Mouse (Mus musculus) frontal cortex, adult 2 months (tissue): ENCODE data around the gene Gabrb1. TPM values are rescaled to one million over a fixed set of nuclear protein-coding genes. Genes with fewer than 3 reads are reported as not detected.
"Not testable (repeated sequence)": the region's sequence is repeated elsewhere in the genome, so short reads cannot be mapped to it uniquely, and the experiment has no call there.

Experiments
- DNase-seq, 2 experiments: peaks; one replicate each; pipeline ENCODE4 v3.0.0; 2022; ENCODE audit warnings: low spot score in 1 of 2; ENCODE audit errors: extremely low spot score in 1 of 2
- polyA plus RNA-seq: library from polyadenylated mRNA; depleted of rRNA; stranded (reverse); fragments of >200 nt; gene quantifications from 2 replicates; pipeline ENCODE4 v1.2.3, GENCODE M21; 2012

The Gabrb1 gene
- polyA plus RNA-seq, 1 experiment: 19.2 TPM

GRCm38 (mm10) chr5:71999466-71999865 is 341.6 kb downstream of the Gabrb1 start:
- no peak for DNase-seq

GRCm38 (mm10) chr5:72003811-72004435 is 346.0 kb downstream of the Gabrb1 start:
- no peak for DNase-seq

DNA sequence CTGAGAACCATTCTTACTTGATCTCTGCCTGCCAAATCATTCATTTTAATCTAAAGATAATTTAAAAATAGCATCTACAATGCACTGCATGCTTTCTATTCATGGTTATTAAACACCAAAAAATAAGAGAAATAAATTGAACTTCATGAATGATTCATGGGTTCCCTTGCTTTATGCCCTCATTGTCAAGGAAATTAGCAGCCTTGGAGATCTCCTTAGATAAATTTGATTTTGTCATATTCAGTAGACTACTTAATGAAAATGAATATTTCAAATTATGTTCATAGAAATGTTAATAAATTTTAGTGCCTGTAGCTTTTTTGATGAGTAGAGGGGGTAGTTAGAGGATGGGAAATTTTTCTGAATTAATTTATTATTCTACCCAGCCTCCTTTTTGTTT is 379.0 kb downstream of the Gabrb1 start:
- no peak for DNase-seq

DNA sequence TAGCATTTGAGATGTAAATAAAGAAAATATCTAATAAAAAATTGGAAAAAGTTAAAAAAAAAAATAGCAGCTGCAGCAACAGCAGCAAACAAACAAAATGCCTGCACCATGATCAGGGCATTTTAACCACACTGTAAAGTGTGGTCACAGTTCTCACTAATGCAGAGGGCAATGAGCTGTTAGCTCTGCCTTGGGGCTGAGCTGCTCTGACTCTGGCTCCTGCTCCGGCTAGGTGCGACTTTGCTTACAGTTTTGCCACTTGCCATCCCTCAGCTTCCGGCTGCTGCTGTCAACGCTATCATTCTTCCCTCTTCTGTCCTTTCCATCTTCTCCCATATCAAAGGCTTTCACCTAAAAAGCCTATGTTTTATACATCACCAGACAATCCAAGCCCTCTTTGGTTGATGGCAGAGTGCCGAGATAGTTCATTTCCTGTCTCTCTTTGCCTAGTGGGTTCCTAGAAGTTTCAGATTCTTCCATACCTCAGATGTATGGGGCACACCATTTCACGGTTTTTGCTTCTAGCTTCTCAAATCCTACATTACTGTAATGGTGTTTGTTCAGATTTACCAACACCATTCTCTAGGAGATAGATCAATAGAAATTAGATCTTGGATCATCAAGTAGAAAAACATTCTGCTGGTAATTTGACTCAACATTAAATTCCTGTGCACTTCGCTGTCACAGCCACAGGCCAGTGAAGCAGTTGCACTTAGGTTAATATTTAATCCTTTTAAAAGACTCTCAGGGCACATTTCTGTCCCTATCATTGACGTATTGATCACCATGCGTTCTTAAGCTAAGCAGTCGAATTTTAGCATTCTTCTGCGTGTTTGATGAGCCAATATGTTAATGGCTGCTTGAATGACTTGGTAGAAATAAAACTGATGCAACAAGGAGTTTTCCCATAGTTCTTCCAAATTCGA is 385.6 kb downstream of the Gabrb1 start:
- no peak for DNase-seq

DNA sequence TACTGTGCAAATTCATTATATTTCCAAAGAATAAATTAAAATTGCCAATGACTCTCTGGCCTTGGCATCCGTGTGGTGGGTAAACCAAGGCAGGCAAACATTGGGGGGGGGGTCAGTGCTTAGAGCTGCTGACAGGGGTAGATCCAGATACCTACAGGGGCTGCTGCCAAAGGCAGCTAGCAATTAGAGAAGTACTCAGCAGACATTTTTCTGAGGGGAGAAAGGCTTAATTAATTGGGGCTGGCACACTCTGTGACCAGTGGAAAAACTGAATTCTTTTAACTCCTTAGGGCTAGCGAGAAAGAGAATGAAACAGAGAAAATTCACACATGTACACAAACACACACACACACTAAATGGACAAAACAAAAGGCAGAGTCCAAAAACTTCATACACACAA is 388.3 kb downstream of the Gabrb1 start:
- DNase-seq: no peak

- no peak for DNase-seq
Measured at GRCm38 (mm10) chr5:72064079-72064478, 406.2 kb downstream of the Gabrb1 start.

GRCm38 (mm10) chr5:72068826-72069225 is 410.9 kb downstream of the Gabrb1 start:
- DNase-seq: peak in 1 of 2 experiments; percentile 46

DNA sequence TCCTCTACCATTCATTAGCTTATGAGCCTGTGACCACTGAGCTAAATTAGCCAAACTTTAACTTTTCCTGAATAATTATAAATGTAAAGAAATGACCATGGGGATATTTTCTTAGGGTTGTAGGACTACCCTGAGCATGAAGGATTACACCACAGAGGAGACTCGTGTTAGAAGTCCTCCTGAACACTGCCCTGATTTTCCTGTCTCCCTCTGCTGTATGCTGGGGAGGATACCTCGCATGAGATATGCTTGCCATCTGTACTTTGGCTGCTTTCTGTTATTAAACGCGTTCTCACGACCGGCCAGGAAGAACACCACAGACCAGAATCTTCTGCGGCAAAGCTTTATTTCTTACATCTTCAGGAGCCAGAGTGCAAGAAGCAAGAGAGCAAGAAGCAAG is 411.5 kb downstream of the Gabrb1 start:
- DNase-seq: not testable (repeated sequence)

DNA sequence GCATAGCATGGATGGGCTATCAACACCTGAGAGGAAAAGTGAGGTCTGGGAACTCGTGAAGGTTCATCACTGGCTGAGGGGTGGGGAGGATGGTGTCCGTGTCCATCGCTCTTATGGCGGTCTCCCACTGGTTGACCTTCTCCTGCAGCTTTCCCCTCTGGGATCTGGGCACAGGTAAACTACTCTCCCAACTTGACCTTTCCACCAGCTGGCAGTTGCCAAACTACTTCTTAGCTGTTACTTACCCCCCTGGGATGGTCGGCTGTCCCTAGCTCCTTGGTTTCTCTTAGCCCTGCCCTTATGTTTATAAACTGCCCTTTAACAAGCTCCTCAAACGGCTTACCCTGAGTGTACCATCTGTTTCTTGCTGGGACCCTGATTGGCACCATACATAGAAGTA is 418.9 kb downstream of the Gabrb1 start:
- no peak for DNase-seq

DNA sequence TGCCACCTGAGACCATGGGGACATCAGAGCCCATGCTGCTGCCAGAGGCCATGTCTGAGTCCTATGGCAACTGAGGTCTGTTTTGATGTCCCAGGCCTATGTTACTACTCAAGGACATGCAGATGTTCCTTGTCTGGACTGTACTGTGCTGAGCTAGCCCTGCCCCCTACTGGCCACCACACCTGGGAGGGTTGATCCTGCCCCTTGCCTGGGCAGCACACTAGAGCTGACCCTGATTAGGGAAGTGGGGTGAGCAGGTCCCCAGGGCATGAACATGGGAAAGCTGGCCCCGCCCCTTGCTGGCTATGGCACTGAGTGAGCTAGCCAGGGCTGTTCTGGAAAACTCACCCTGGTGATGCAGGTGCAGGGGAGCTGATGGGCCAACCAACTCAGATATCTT is 428.6 kb downstream of the Gabrb1 start:
- DNase-seq: no peak

GRCm38 (mm10) chr5:72094582-72094981 is 436.7 kb downstream of the Gabrb1 start:
- peak in 1 of 2 experiments; percentile 84 for DNase-seq

DNA sequence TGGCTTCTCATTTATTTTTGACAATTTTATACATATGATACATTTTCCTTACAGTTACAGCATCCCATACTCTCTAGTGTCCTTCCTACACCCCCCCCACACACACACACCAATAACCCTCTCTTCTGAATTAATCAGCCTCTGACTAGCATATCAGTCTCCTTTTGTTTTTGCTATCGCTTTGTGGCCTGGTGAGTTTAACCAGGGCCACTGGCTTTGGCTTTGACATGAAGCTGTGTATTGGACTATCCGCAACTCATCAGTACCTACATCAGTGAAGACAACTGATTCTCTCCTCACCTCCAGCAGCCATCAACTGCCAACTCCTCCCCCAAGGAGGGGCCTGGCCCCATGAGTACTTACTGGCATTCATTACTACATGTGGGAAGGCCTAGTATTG is 437.1 kb downstream of the Gabrb1 start:
- no peak for DNase-seq

DNA sequence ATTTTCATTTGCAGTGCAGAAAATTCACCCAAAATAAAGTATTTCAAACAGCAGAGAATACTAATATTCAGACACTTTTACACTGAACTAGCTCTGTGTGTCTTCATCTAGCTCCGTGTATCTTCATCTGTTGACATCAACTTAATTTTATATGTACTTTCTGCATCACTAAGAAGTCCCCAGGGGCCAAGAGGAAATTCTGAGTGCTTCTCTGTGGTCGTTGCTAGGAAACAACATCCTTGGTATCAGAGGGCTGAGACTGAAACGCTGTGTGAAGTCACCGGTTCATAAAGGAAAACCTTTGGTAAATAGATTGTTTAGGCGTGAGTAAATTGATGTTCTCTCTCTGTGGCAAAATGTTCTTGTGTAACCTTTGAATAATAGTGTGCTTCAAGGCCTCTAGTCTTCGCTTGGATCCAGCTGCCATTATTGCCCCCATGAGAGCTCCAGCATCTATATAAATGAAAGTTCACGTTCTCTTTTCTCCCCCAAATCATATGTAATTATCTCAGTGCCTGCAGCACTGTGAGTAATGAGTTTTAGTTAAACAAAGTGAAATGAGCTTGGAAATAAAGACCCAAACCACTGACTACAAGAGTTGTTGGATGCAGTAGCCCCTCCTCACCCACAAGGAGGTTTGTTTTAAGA is 446.5 kb downstream of the Gabrb1 start:
- DNase-seq: no peak

DNA sequence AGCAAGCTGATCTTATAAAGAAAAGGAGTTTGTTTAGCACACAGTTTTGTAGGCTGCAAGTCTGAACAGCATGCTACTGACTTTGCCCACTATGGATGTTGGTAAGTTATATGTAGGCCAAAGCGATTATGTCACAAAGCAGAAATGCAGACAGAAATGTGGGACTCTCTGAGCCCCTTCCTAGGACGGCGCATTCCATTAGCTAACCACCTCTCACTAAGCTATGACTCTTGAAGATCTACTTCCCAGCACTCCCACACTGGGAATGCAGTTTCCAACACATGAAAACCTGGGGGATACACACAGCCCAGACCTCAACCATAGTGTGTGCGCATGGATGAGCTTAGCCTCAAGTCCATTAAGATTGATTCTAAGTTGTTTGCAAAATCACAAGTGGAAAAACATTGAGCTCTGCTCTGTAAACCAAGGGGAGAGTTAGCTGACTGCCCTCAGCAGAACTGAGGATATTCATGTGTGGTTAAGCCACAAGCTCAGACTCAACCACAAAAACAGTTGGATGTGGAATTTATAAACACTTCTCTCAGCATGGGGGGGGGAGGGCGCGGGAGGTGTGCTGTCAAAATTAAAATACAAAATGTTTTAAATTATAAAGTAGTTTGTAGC is 464.6 kb downstream of the Gabrb1 start:
- DNase-seq: no peak

DNA sequence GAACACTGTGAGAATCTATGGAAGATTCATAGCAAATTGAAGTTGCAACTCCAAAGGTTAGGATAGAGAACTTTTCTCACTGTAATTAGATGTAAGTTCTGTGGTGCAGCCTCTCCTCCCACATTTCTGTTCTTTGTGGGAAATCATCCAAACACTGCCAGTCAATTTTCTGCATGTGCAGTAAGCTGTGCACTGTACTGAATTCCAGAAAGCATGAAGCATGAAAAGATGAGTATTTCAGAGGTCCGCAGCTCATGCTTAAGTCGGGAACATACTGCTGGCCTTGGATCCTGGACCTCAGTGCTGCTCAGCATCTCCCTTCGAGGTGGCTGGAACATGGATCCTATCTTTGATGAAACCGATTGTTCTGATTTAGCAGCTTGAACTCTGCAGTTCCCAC is 468.8 kb downstream of the Gabrb1 start:
- DNase-seq: no peak

DNA sequence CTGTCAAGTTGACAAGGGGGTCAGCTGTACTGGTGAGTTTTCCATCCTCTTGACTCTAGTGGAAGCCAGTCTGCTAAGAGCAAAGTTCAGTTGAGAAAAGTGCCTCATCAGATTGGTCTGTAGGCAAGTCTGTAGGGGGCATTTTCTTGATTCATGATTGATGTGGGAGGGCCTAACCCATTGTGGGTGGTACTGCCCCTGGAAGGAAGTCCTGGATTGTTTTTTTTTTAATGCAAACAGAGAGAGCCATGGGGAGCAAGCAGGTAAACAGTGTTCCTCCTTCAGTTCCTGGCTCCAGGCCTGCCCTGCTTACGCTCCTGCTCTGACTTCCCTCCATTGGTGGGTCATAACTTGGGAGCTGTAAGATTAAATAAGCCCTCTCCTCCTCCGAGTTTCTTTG is 476.0 kb downstream of the Gabrb1 start:
- no peak for DNase-seq

GRCm38 (mm10) chr5:72138256-72138655 is 480.3 kb downstream of the Gabrb1 start:
- DNase-seq: no peak

- DNase-seq: no peak
Measured at GRCm38 (mm10) chr5:72139619-72140018, 481.7 kb downstream of the Gabrb1 start.

DNA sequence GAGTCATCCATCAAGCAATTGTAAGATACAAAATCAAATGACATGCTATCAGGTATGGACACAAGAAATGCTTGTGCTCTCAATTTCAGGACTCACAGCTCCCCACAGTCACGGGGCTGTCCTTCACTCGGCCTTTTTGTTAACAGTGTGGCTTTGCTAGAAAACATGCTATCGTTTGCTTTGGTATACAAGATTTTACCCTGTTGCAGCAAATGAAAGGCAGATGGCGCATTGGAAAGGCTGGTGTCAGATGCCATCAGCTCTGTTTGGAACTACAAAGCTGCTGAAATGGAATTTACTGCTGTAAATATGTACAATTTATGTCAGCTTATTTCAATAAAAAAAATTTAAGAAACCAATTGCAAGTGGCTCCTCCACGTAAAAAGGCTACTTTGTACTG is 490.8 kb downstream of the Gabrb1 start:
- no peak for DNase-seq

- DNase-seq: no peak
Measured at GRCm38 (mm10) chr5:72150870-72151269, 493.0 kb downstream of the Gabrb1 start.

DNA sequence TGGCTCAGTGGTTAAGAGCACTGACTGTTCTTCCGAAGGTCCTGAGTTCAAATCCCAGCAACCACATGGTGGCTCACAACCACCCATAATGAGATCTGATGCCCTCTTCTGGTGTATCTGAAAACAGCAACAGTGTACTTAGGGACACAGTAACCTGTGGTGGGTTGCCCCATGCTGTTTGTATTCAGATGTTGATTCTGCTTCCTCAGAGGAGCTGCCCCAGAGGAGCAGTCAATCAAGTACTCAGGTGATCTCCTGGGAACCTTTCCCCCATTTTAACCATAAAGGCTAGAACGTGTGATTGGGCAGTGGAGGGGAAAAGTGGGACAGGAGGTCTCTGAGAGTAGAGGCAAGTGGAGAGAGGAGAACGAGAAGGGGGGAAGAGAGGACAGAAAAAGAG is 497.8 kb downstream of the Gabrb1 start:
- DNase-seq: not testable (repeated sequence)
